Mouse (Mus musculus) kidney, embryonic 16.5 days (tissue): ENCODE results near the gene Tnfrsf21. TPM values are rescaled to one million over a fixed set of nuclear protein-coding genes. Genes with fewer than 3 reads are reported as not detected.

Source experiments
- ATAC-seq: fragments of 200-750 bp; cut with Nextera tagmentation; 2 replicates; pipeline ENCODE4 v1.8.0; 2017; ENCODE audit warnings: moderate TSS enrichment; ENCODE audit not compliant: low FRiP score, low TSS enrichment
- H3K27ac ChIP-seq: fragments of 300-500 bp; sonication (generic); 2 replicates; pipeline ENCODE4 v1.5.1; 2014; ENCODE audit warnings: low read length
- H3K27me3 ChIP-seq: fragments of 300-500 bp; sonication (generic); 2 replicates; pipeline ENCODE4 v1.6.1; 2014; ENCODE audit warnings: low read length, control low read depth, mixed read lengths; ENCODE audit not compliant: insufficient read depth
- H3K36me3 ChIP-seq: fragments of 300-500 bp; sonication (generic); 2 replicates; pipeline ENCODE4 v1.6.1; 2014; ENCODE audit warnings: low read length, control low read depth, mixed read lengths; ENCODE audit not compliant: insufficient read depth
- H3K4me1 ChIP-seq: fragments of 300-500 bp; sonication (generic); 2 replicates; pipeline ENCODE4 v1.6.1; 2014; ENCODE audit warnings: low read length, control low read depth, mixed read lengths; ENCODE audit not compliant: insufficient read depth
- H3K4me2 ChIP-seq: fragments of 300-500 bp; sonication (generic); replicated peaks from 2 replicates; pipeline ENCODE4 v1.6.1; 2014; ENCODE audit warnings: low read depth, low read length
- H3K4me3 ChIP-seq: fragments of 300-500 bp; sonication (generic); 2 replicates; pipeline ENCODE4 v1.5.1; 2014; ENCODE audit warnings: mild to moderate bottlenecking, low read length
- H3K9ac ChIP-seq: fragments of 300-500 bp; sonication (generic); replicated peaks from 2 replicates; pipeline ENCODE4 v1.6.1; 2014; ENCODE audit warnings: low read length
- H3K9me3 ChIP-seq: fragments of 300-500 bp; sonication (generic); 2 replicates; pipeline ENCODE4 v1.6.1; 2016; ENCODE audit warnings: low read length, control low read depth
- WGBS: fragments of 180-500 bp; shearing (Covaris S2); extraction: QIAGEN DNeasy Blood & Tissue Kit; methylation state at CpG from one replicate; pipeline ENCODE4 v1.1.7; 2014; 5-methylcytosine and 5-hydroxymethylcytosine counted together
- polyA plus RNA-seq: library from polyadenylated mRNA; unstranded; fragments of >200 nt; fragmentation: Nextera tagmentation; extraction: Ambion mirVana; gene quantifications from 2 replicates; pipeline ENCODE4 v1.2.1, GENCODE M21; 2015

Gene Tnfrsf21
- polyA plus RNA-seq, 1 experiment from 2014 or later = 65.1 TPM

- no peak for ATAC-seq
- no peak overlapping the region for H3K4me3 ChIP-seq
- H3K27me3 ChIP-seq = no peaks in the 10 kb centered on the region
- peaks cover 25% of the 10 kb centered on the region for H3K4me1 ChIP-seq
- H3K9ac ChIP-seq = no peak overlapping the region
- WGBS = 62% methylated on average over 11 of the region's 11 CpGs
- H3K36me3 ChIP-seq = peaks cover 4% of the 10 kb centered on the region; the same call in 1 of the 2 replicates
- H3K27ac ChIP-seq = 0 out of 2 replicates have a peak overlapping the region, but pooled peaks have one; percentile 29
- H3K9me3 ChIP-seq = no peaks in the 10 kb centered on the region
- no peak overlapping the region for H3K4me2 ChIP-seq
These were observed 55.9 kb downstream of the Tnfrsf21 start for GRCm38 (mm10) chr17:43072142-43072786.

GRCm38 (mm10) chr17:43072787-43073148 is 56.4 kb downstream of the Tnfrsf21 start:
- WGBS = 32% methylated on average over 5 of the region's 5 CpGs
- H3K4me3 ChIP-seq = no peak overlapping the region
- H3K36me3 ChIP-seq = peaks cover under 1% of the 10 kb centered on the region; the same call in 1 of the 2 replicates
- H3K9me3 ChIP-seq = no peaks in the 10 kb centered on the region
- H3K27me3 ChIP-seq = no peaks in the 10 kb centered on the region
- no peak for ATAC-seq
- no peak overlapping the region for H3K9ac ChIP-seq
- H3K4me2 ChIP-seq = no peak overlapping the region
- peaks cover 30% of the 10 kb centered on the region for H3K4me1 ChIP-seq
- no peak overlapping the region for H3K27ac ChIP-seq

GRCm38 (mm10) chr17:43074391-43074790 is 58.0 kb downstream of the Tnfrsf21 start:
- H3K9ac ChIP-seq = no peak overlapping the region
- ATAC-seq = no peak
- 82% methylated on average over 5 of the region's 5 CpGs for WGBS

GRCm38 (mm10) chr17:43075100-43075499 is 58.7 kb downstream of the Tnfrsf21 start:
- no peak overlapping the region for H3K4me2 ChIP-seq
- peak overlapping the region; percentile 35; the same call in 1 of the 2 replicates for H3K27ac ChIP-seq
- H3K36me3 ChIP-seq = no peaks in the 10 kb centered on the region; the same call in 1 of the 2 replicates
- no peak overlapping the region for H3K9ac ChIP-seq
- H3K27me3 ChIP-seq = no peaks in the 10 kb centered on the region
- H3K4me3 ChIP-seq = no peak overlapping the region
- H3K4me1 ChIP-seq = peaks cover 32% of the 10 kb centered on the region
- ATAC-seq = no peak
- 48% methylated on average over 8 of the region's 8 CpGs for whole genome bisulfite sequencing
- H3K9me3 ChIP-seq = no peaks in the 10 kb centered on the region

More at GRCm38 (mm10) chr17:43074391-43074790, 58.0 kb downstream of the Tnfrsf21 start:
- Histone ChIP-seq H3K27me3 (no peaks in the 10 kb centered on the region), H3K27ac (no peak overlapping the region), H3K4me1 (peaks cover 32% of the 10 kb centered on the region), H3K4me3 (no peak overlapping the region), H3K36me3 (no peaks in the 10 kb centered on the region; the same call in 1 of the 2 replicates), H3K4me2 (no peak overlapping the region), H3K9me3 (no peaks in the 10 kb centered on the region)

GRCm38 (mm10) chr17:43075937-43076336 is 59.6 kb downstream of the Tnfrsf21 start:
- Histone ChIP-seq H3K36me3 (no peaks in the 10 kb centered on the region; the same call in 1 of the 2 replicates), H3K4me3 (no peak overlapping the region), H3K27ac (peak overlapping the region; percentile 32; the same call in 1 of the 2 replicates), H3K4me2 (no peak overlapping the region), H3K27me3 (no peaks in the 10 kb centered on the region), H3K9me3 (no peaks in the 10 kb centered on the region), H3K9ac (no peak overlapping the region), H3K4me1 (peaks cover 32% of the 10 kb centered on the region)
- ATAC-seq = no peak
- 77% methylated on average over 8 of the region's 8 CpGs for WGBS

GRCm38 (mm10) chr17:43076801-43077493 is 60.6 kb downstream of the Tnfrsf21 start:
- WGBS = 21% methylated on average over 18 of the region's 18 CpGs
- ATAC-seq = peak; percentile 96
- Histone ChIP-seq H3K4me1 (peaks cover 28% of the 10 kb centered on the region), H3K9ac (peak overlapping the region; percentile 33), H3K4me2 (peak overlapping the region; percentile 41), H3K27me3 (no peaks in the 10 kb centered on the region), H3K4me3 (no peak overlapping the region), H3K9me3 (no peaks in the 10 kb centered on the region), H3K27ac (peak overlapping the region; percentile 53), H3K36me3 (no peaks in the 10 kb centered on the region)

- Histone ChIP-seq H3K27ac (peak overlapping the region; percentile 53), H3K9ac (peak overlapping the region; percentile 33), H3K4me3 (no peak overlapping the region), H3K4me2 (peak overlapping the region; percentile 41), H3K27me3 (no peaks in the 10 kb centered on the region), H3K4me1 (peaks cover 26% of the 10 kb centered on the region), H3K9me3 (no peaks in the 10 kb centered on the region), H3K36me3 (no peaks in the 10 kb centered on the region)
- 0 out of 2 replicates have a peak, but pooled peaks have one; percentile 14 for ATAC-seq
- 21% methylated on average over 4 of the region's 4 CpGs for WGBS
These were observed 61.2 kb downstream of the Tnfrsf21 start for GRCm38 (mm10) chr17:43077540-43077939.

GRCm38 (mm10) chr17:43081225-43081624 is 64.9 kb downstream of the Tnfrsf21 start:
- H3K27me3 ChIP-seq = no peaks in the 10 kb centered on the region
- no peak overlapping the region for H3K9ac ChIP-seq
- H3K4me3 ChIP-seq = no peak overlapping the region
- no peak for ATAC-seq
- H3K4me1 ChIP-seq = peaks cover 15% of the 10 kb centered on the region
- peaks cover 9% of the 10 kb centered on the region for H3K36me3 ChIP-seq
- WGBS = 68% methylated on average over 5 of the region's 5 CpGs
- no peaks in the 10 kb centered on the region for H3K9me3 ChIP-seq
- no peak overlapping the region for H3K27ac ChIP-seq
- no peak overlapping the region for H3K4me2 ChIP-seq

GRCm38 (mm10) chr17:43089496-43089895 is 73.1 kb downstream of the Tnfrsf21 start:
- Histone ChIP-seq H3K9me3 (no peaks in the 10 kb centered on the region), H3K36me3 (peaks cover 28% of the 10 kb centered on the region), H3K27me3 (no peaks in the 10 kb centered on the region), H3K9ac (no peak overlapping the region), H3K4me2 (no peak overlapping the region), H3K4me1 (peaks cover 3% of the 10 kb centered on the region; the same call in 1 of the 2 replicates), H3K27ac (no peak overlapping the region), H3K4me3 (no peak overlapping the region)
- no peak for ATAC-seq
- WGBS = 76% methylated on average over 6 of the region's 6 CpGs
